Mouse (Mus musculus) cerebellum, adult 11 months (tissue): ENCODE data around the gene Sept9.
"Not testable (repeated sequence)": the region's sequence is repeated elsewhere in the genome, so short reads cannot be mapped to it uniquely, and the experiment has no call there.

ENCODE experiments used
- DNase-seq: peaks from one replicate; pipeline ENCODE4 v3.0.0; 2022

The Sept9 gene

GRCm38 (mm10) chr11:117316441-117317331 is 117.2 kb downstream of the Sept9 start:
- DNase-seq: no peak

DNA sequence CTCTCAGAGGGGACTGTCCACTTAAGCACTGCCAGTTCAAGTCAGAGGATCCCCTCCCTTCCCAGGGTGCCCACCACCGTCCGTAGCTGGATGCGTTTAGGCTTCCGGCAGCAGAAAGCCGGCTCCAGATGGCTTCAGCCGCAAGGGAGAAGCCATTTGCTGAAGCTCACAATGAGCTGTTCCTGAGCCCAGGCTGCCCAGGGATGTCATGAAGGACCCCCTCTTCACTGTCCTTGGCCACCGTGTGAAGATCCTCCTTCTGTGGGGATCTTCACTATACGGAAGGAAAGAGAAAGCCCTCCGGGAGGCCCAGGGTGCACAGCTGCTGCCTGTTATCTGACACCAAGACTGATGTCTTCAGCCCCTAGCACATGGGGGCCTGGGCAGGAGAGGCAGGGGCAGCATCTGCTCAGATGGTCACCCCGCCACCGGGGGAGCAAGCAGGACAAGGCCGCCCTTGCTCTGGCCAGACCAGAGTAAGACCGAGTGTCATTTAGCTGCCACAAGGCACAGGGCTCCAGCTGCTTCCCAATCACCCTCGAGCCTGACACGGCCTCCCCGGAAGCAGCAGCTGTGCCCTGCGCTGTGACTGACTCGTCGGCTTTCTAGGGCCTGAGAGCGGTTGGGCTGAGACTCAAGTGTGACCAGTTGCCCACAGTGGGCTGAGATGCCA is 118.1 kb downstream of the Sept9 start:
- DNase-seq: no peak

DNA sequence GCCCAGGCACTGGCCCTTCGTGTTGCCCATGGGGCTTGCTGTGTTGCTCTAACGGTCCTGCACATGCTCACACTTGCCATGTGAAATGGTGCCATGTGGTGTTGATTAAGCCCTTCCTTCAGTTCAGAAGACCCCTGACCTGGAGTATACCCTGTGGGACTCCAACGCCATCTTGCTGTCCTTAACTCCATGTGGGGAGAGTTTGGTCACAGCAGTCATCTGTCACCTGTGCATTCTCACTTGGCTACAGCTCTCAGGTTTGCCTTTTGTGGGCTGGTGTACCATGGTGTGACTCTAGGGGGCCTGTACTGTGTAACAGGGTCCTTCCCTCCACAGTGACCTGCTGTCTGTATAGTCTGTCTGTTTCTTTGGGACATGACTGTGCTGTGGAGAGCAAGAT is 118.7 kb downstream of the Sept9 start:
- no peak for DNase-seq

GRCm38 (mm10) chr11:117318731-117319542 is 119.5 kb downstream of the Sept9 start:
- DNase-seq: no peak

DNA sequence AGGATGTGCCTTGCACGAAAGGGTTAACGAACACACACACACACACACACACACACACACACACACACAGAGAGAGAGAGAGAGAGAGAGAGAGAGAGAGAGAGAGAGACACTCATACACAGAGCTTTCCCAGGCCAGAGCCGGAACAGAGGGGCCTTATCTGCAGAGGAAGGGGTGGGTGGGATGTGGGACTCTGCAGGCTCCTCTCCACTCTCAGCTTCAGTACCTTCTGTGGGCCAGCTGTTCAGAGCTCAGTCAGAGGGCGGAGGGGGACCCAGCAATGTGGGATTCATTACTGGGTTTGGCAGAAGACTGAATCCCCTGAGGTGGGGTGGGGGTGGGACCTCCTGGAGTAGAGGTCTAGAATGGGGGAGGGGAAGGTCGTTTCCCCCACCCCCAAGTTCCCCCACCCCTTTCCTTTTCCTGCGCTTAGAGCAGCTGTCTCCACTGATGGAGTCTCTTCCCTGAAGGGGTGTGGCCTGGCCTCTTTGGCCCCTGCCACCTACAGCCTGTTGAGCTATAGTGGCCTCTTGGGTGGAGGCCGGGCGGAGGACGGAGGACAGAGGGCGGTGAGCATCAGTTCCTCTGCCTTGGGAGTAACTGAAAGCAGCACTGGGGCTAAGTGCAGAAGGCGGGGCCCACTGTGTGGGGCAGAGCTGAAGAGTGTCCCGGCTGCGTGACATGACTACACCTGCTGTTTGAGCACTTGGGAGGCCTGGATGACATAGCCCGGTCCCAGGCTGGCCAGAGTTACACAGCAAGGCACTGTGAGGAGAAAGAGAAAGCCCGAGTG is 120.3 kb downstream of the Sept9 start:
- no peak for DNase-seq

DNA sequence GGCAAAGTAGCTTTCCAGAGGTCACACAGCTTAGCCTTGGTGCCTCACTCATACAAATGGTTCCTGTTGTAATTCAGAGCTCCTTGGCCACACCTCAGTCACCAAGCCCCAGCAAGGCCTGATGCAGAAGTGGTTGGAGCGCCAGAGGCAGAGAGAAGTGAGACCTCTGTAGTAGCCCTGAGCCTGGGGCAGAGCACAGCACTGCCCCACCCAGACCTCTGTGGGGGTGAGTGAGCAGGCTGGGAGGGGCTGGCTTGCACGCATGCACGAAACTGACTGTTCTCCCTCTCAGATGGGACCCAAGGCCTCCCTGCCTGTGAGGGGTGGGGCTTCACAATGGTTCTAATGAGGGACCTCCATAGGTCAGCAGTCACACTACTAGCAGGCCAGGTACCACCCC is 121.0 kb downstream of the Sept9 start:
- no peak for DNase-seq

GRCm38 (mm10) chr11:117321311-117321971 is 122.0 kb downstream of the Sept9 start:
- no peak for DNase-seq

DNA sequence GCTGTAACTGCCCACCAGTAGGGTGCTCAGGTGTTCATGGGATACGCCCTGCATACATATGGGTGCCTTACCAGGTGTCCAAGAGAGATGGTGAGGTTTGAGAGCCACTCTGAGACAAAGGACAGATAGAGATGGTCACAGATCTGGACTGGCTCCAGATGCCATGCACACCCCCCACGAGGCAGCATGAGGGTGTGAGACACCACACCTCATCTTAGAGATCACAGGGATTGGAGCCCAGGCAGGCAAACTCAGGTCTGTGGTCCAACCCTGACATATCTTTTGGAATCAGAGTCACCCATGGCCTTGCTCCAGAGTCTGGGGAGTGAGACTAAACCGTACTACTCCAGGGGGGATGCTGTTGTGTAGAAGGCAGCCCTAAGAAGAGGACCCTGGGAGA is 122.8 kb downstream of the Sept9 start:
- DNase-seq: no peak

- no peak for DNase-seq
These were observed 123.5 kb downstream of the Sept9 start for GRCm38 (mm10) chr11:117322730-117323579.

- no peak for DNase-seq
These were observed 124.6 kb downstream of the Sept9 start for GRCm38 (mm10) chr11:117323976-117324574.

DNA sequence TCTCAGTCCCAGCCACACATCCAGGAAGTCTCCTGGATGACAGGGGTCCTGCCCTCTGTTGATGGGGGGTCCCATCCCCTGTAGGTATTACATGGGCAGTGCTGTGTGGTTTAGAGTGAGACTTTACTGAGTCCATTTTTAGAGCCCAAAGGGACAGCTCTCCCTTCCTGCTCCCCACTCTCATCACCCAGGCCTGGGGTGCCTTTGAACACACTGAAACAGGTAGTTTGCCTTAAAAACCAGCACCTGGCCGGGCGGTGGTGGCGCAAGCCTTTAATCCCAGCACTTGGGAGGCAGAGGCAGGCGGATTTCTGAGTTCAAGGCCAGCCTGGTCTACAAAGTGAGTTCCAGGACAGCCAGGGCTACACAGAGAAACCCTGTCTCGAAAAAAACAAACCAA is 125.3 kb downstream of the Sept9 start:
- DNase-seq: not testable (repeated sequence)

- DNase-seq: no peak
These were observed 125.6 kb downstream of the Sept9 start for GRCm38 (mm10) chr11:117325131-117325467.

DNA sequence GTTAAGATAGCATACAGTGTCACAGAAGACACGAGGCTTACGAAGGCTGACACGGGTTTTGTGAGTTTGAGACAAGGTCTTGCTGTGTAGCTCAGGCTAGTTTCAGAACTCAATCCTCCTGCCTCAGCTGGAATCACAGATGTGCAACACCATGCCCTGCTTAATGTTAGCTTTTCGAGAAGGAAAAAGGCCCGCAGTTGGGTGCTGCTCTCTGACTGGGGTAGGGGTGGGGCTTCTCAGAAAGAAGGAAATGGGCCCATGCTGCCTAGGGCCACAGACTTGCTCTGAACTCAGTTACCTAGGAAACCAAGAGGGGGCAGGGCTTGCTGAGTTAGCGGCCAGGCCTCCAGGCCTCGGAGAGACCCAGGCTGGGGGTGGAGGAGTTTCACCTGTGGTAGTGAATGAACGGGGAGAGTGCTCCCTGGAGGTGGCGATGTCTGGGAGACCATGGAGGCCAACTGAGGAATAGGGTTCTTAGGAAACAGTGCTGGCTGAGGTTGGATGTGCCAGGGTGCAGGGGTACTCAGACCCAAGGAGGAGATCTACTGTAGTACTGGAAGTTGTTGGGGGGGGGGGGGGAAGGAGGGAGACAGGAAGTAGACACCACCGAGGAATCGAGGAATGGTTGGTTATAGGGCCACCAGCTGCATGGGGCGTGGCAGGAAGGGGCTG is 126.1 kb downstream of the Sept9 start:
- DNase-seq: no peak

DNA sequence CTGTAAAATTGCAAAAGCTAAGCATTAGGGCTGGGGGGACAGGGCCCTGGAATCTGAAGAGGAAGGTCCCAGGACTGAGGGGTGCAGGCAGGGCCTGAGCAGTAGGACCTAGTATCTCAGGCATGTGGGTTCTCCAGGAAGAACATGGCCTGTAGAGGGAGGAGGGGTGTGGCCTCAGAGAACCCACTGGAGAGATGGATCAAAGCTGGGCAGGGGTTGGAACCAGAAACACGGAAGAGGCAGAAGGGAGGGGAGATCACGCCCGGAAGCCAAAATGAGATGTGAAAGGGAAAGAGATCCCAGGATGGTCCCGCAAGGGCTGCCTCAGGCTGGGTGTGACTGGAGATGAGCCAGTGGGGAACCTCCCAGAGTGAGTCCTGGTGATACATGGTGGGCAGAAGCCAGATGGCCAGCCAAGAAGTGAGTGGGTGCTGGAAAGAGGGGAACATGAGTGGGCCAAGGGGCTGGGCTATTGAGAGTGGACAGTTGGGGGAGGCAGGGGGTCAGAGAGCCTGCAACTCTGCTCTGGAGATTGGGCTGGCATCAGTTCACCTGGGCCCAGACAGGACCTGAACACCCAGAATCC is 126.8 kb downstream of the Sept9 start:
- no peak for DNase-seq

DNA sequence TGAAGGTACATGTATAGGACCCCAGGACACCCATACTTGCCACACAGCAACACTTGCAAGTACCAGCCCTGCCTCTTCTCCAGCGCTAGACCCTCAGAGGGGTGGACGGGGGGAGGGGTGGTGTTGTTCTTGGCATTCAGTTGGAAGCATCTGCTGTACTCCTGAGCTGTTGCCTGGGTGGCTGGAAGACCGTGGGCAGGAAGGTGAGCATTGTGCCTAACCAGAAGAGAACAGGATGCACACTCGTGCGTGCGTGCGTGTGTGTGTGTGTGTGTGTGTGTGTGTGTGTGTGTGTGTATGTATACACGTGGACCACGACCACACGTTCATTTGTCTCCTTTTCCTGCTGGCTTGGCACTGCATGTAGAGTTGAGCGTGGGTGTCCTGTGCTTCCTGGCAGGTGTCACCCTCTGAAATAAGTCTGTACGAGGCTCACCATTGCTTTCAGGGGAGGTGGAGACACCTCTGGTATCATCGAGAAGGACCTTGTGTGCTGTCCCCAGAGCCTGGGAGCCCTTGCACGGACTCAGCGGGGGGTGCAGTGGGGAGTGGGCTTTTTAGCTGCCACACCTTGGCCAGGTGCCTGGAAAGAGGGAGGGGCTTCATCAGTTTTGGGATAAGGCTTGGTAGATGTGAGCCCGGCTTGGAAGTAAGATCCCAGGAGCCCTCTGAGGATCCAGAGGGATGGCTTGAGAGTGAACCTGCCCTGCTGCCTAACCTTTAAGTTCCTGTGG is 127.6 kb downstream of the Sept9 start:
- no peak for DNase-seq

DNA sequence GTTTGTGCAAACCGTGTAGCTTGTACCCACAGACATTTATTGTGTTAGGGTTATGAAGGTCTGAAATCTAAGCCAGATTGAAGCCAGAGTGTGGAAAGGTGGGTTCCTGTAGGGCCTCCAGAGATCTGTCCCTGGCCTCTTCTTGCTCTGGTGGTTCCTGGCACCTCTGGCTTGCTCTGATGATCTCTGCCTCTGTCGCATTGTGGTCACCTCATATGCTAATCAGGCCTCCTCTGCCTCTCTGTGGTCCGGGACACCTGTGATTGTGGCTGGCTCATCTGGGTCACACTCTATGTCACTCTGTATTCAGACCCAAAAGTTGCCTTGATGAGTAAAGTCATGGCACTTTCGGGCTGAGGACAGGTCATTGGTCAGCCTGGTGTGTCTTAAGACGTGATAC is 128.2 kb downstream of the Sept9 start:
- no peak for DNase-seq

GRCm38 (mm10) chr11:117330076-117330950 is 130.9 kb downstream of the Sept9 start:
- no peak for DNase-seq

DNA sequence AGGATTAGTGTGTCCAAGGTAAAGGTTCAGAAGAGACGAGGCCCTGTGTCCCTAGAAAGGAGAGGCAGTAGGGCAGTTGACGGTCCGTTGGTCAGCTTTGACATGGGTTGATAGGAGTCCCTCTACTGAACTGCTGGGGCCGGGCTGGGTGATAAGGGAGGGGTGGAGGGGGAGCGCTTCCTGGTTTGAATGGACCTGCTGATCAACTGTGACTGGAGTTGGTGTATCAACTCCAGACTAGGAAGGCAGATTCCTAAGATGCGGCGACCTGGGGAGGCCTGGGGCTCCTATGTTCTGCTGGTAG is 131.4 kb downstream of the Sept9 start:
- DNase-seq: no peak
